Mouse (Mus musculus): ENCODE measurements at regions not wholly inside any gene's neighbourhood (a gene's known extent, or its start where the extent isn't known, plus 50 kb on each side); places are given as distances from the start of the nearest gene placed in this dataset.

DNA sequence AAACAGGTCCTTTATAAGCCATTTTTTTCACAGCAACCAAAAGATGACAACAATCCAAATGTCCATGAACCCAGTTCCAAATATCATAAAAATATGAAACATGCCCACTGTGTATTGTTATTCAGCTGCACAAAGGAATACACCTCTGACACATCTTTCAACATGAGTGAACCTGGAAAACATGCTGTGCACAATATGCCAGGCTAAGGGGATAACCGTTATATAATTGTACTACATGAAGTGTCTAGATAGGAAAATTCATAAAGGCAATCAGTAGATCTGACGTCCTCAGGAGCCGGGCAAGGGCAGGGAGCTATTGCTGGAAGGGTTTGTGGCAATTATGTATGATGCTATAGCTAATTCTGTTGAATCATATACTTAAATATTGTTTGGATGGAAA lies 379.6 kb downstream of the Fut8 start:
- no peak for TF ChIP-seq CTCF (conservative IDR thresholded peaks at IDR 0.05; ENCODE audit: low read length)
- no peak for TF ChIP-seq NANOG (IDR thresholded peaks at IDR 0.05; ENCODE audit: borderline replicate concordance, low read length)

Measured in E14TG2a.4 (cell line).